Mouse (Mus musculus) adrenal gland, postnatal 14 days (tissue): ENCODE measurements around the gene Ube4b. TPM values are rescaled to one million over a fixed set of nuclear protein-coding genes. Genes with fewer than 3 reads are reported as not detected.

Source experiments
- DNase-seq: peaks from one replicate; pipeline ENCODE4 v3.0.0; 2021; ENCODE audit warnings: mixed read lengths
- total RNA-seq: library from RNA; stranded (reverse); gene quantifications from 2 replicates; pipeline ENCODE4 v1.2.3, GENCODE M21; 2021

Gene Ube4b
- total RNA-seq, 1 experiment from 2014 or later = 63.8 TPM

- DNase-seq = no peak
Observed at GRCm38 (mm10) chr4:149394292-149394691, 32.3 kb downstream of the Ube4b start.

GRCm38 (mm10) chr4:149393311-149393995, 33.1 kb downstream of the Ube4b start:
- peak; percentile 84 for DNase-seq

- DNase-seq = no peak
Observed at GRCm38 (mm10) chr4:149392359-149392758, 34.2 kb downstream of the Ube4b start.

- no peak for DNase-seq
Observed at GRCm38 (mm10) chr4:149381001-149381400, 45.5 kb downstream of the Ube4b start.

GRCm38 (mm10) chr4:149379881-149380280, 46.7 kb downstream of the Ube4b start:
- DNase-seq = no peak

- no peak for DNase-seq
Observed at GRCm38 (mm10) chr4:149378819-149379218, 47.7 kb downstream of the Ube4b start.

GRCm38 (mm10) chr4:149376034-149376433, 50.5 kb downstream of the Ube4b start:
- DNase-seq = no peak

GRCm38 (mm10) chr4:149374662-149375061, 51.9 kb downstream of the Ube4b start:
- no peak for DNase-seq

GRCm38 (mm10) chr4:149373927-149374326, 52.6 kb downstream of the Ube4b start:
- no peak for DNase-seq

GRCm38 (mm10) chr4:149373431-149373830, 53.1 kb downstream of the Ube4b start:
- DNase-seq = peak; percentile 77

GRCm38 (mm10) chr4:149365702-149366370, 60.7 kb downstream of the Ube4b start:
- DNase-seq = no peak

GRCm38 (mm10) chr4:149364896-149365295, 61.7 kb downstream of the Ube4b start:
- DNase-seq = no peak

GRCm38 (mm10) chr4:149361051-149361450, 65.5 kb downstream of the Ube4b start:
- DNase-seq = no peak

- DNase-seq = no peak
Observed at GRCm38 (mm10) chr4:149360647-149361046, 65.9 kb downstream of the Ube4b start.

- no peak for DNase-seq
Observed at GRCm38 (mm10) chr4:149357982-149358381, 68.6 kb downstream of the Ube4b start.

- no peak for DNase-seq
Observed at GRCm38 (mm10) chr4:149354671-149355070, 71.9 kb downstream of the Ube4b start.

GRCm38 (mm10) chr4:149351596-149352150, 74.9 kb downstream of the Ube4b start:
- DNase-seq = peak; percentile 65

GRCm38 (mm10) chr4:149348963-149349362, 77.6 kb downstream of the Ube4b start:
- DNase-seq = no peak

GRCm38 (mm10) chr4:149345873-149346272, 80.7 kb downstream of the Ube4b start:
- DNase-seq = no peak

GRCm38 (mm10) chr4:149344311-149344710, 82.2 kb downstream of the Ube4b start:
- DNase-seq = no peak

GRCm38 (mm10) chr4:149340680-149341079, 85.9 kb downstream of the Ube4b start:
- no peak for DNase-seq

GRCm38 (mm10) chr4:149339426-149340214, 86.9 kb downstream of the Ube4b start:
- no peak for DNase-seq

GRCm38 (mm10) chr4:149338137-149338536, 88.4 kb downstream of the Ube4b start:
- DNase-seq = no peak
